Mouse (Mus musculus) liver, embryonic 14.5 days (tissue): ENCODE measurements around the gene Rspo1.

Experiments
- CTCF ChIP-seq: IDR thresholded peaks from 2 replicates; pipeline ENCODE4 v1.5.1; 2016; ENCODE audit warnings: antibody characterized with exemption, low read depth, control low read depth
- EP300 ChIP-seq: IDR thresholded peaks from 2 replicates; pipeline ENCODE4 v1.6.1; 2016; ENCODE audit warnings: antibody characterized with exemption, low read depth

- TF ChIP-seq CTCF, result no peak
- TF ChIP-seq EP300, result no peak
Measured at GRCm38 (mm10) chr4:124970194-124970593, 16.0 kb upstream of the Rspo1 start.
